Mouse (Mus musculus) T-helper 1 cell (primary cell): ENCODE measurements at regions not wholly inside any gene's neighbourhood (a gene's known extent, or its start where the extent isn't known, plus 50 kb on each side); places are given as distances from the start of the nearest gene placed in this dataset.

Experiments
- in situ Hi-C: fragments of 300-600 bp; cut with MboI, MseI; formaldehyde crosslinking; loops from one replicate; pipeline ENCODE4 v1.15.1; 2025; ENCODE audit warnings: high pct_unique_total_duplicates

DNA sequence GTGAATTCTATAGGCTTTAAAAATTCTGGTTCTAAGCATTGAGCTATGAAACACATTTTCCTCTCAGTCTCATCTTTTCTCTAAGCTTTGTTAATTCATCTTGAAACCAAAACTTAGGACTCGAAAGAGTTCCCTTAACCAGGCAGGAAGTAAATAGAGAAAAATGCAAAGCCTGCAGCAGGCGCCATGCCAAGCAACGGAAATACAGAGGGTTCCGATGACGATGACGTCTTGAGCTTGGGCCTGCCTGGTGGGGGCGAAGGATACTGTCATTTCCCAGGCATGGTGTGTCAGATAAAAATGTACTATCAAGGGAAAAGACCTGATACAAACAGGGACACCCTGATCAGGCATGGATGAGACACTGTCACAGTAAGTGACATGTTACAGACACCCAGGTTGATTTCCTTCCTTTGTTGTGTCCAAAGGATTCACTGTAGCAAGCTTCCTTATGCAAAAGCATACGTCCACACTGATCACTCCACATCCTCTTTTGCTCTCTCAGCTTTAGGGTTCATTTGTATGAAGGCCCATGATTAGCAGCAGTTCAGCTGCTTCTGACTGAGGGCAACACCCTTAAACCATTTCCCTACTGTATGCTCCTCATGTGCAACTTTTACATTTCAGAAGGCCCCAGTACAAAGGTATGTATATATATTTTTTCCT, 135.0 kb downstream of the Cemip2 start:
- in situ Hi-C loops, result no loop called here

GRCm38 (mm10) chr19:21913748-21914611, 135.8 kb downstream of the Cemip2 start:
- in situ Hi-C loops, result no loop called here

DNA sequence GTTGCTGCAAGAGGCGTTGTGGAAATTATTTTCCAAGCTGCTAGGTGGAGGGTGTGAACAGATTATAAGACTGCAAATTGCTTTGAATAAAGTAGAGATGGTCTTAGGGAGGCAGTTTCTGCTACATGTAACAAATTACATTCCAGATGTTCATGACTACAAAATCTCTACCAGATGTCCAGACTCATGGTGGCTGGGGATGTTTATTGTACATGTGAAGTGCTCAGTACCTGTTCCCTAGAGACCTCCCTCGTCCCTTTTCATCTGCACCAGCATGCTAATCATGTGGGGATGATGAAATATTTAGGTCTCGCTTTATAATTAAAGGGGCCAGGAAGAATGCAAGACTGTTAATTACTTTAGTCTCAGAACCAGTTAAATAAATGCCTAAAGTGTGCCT, 136.5 kb downstream of the Cemip2 start:
- in situ Hi-C loops, result no loop called here

GRCm38 (mm10) chr19:21918113-21918512, 140.0 kb downstream of the Cemip2 start:
- in situ Hi-C loops, result no loop called here

GRCm38 (mm10) chr19:21919074-21919473, 140.9 kb downstream of the Cemip2 start:
- in situ Hi-C loops, result no loop called here

- in situ Hi-C loops, result no loop called here
Observed at GRCm38 (mm10) chr19:21940114-21940513, 162.0 kb downstream of the Cemip2 start.

GRCm38 (mm10) chr19:21941720-21942119, 163.6 kb downstream of the Cemip2 start:
- in situ Hi-C loops, result no loop called here

DNA sequence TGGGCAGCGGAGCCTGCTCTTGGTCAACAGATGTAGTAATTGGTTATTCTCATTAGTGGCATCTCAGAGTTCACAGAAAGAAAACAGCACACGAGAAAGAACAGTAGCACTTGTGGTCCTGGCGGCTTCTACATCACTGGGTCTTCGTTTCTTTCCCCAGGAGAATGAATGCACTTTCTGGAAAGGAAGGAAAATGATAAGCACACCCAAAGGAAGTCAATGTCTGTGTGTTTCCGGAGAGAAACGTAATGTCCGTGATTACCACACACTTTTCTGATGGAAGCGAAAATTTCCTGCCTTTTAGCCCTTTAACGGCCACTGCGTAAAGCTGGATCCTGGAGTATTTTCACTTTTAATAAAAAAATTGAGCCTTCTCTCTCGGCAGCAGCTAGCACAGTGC, 164.1 kb downstream of the Cemip2 start:
- in situ Hi-C loops, result no loop called here

GRCm38 (mm10) chr19:21943407-21943806, 165.3 kb downstream of the Cemip2 start:
- in situ Hi-C loops, result no loop called here

DNA sequence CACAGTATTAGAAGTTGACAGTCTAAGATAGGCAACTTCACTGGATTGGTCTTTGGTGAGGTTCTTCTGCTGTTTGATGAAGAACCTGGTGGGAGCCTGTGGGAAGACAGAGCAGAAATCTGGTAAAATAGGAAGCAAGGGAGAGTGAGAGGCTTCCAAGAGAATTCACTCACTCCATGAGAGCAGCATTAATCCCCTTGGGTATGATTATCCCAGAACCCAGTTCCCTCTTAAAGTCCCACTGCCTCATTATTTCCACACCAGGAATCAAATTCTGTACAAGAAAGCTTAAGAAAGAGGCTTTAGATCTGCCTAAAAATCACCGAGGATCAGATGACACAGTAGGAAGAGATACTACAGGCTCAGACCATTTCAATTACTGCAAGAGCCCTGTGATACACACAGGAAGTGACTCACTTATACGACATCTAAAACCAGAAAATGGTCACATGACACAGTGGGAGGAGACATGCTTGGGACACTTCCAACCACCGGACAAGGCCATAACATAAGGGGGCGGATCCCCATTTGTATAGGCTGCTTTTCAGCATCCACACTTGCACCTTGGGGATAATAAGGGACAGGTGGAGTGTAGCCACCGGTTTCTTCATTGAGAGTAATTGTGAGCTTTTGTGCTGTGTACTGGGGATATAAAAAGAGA, 168.2 kb downstream of the Cemip2 start:
- in situ Hi-C loops, result no loop called here

GRCm38 (mm10) chr19:21948030-21948429, 169.9 kb downstream of the Cemip2 start:
- in situ Hi-C loops, result no loop called here

- in situ Hi-C loops, result no loop called here
Observed at GRCm38 (mm10) chr19:21962635-21963034, 176.2 kb upstream of the Trpm3 start.

DNA sequence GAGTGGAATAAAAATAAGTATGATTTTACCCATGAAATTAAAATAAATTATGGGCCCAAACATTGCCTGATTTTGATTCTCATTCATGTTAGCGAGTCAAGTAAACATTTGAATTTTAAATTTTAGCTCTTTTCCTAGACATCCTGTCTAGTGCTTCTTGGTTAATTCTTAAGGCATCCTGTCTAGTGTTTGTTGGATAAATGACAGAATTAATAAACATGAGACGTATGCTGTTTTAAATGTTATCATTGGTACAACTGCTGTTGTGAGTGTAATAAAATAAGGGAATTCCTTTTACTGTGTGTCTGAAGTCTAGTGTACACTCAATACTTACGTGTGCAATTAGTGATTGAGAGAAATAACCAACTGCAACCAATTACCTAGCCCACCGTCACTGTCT, 149.0 kb upstream of the Trpm3 start:
- in situ Hi-C loops, result no loop called here

GRCm38 (mm10) chr19:21990970-21991369, 147.9 kb upstream of the Trpm3 start:
- in situ Hi-C loops, result no loop called here

- in situ Hi-C loops, result no loop called here
Observed at GRCm38 (mm10) chr19:21991413-21991812, 147.4 kb upstream of the Trpm3 start.

- in situ Hi-C loops, result loop anchor here (5.0 kb wide), 1 partner anchor 48 kb away; no protein-coding TSS in a partner anchor
Observed at GRCm38 (mm10) chr19:21999621-22000020, 139.2 kb upstream of the Trpm3 start.

GRCm38 (mm10) chr19:22008053-22008935, 130.6 kb upstream of the Trpm3 start:
- in situ Hi-C loops, result no loop called here

DNA sequence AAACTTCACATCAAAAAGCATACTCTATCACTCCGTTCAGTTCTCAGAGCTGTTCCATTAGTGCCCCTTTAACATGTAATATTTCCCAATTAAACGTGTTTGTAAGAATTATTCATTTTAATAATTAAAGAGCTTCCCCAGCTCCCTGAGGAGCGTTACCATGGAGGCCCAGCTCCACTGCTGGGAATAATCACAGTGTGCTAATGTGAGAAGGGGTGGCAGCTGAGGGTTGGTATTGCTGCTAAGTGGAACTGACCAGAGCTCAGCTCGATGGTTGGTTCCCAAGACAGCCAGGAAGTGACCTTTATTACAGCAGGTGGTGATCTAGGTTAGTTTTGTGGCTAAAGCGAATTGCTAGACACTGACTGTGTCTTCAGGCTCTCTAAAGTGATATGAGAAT, 128.6 kb upstream of the Trpm3 start:
- in situ Hi-C loops, result no loop called here

DNA sequence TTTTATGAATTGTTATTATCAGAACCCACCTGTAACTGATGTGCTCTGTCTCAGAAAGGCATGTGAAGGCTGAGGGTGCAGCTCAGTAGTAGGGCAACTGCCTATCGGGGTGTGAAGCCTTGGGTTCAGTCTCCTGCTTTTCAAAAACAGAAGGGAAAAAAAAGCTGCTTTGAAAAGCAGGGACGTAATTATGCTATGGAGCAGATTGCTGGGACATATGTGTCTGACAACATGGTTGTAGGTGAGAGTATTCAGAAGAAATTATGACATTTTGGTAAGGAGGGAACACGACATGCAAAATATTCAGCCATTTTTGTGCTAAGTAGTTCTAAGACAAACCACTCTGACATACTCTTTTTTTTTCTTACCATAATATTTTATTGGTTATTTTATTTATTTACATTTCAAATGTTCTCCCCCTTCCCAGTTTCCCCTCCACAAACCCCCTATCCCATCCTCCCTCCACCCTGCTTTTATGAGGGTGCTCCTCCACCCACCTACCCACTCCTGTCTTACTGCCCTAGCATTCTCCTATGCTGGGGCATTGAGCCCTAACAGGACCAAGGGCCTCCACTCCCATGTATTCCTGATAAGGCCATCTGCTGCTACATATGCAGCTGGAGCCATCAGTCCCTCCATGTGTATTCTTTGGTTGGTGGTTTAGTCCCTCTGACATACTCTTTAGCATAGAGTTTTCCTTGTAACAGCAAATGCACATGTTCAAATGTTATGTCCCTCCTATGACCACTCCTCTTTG, 122.8 kb upstream of the Trpm3 start:
- in situ Hi-C loops, result no loop called here

DNA sequence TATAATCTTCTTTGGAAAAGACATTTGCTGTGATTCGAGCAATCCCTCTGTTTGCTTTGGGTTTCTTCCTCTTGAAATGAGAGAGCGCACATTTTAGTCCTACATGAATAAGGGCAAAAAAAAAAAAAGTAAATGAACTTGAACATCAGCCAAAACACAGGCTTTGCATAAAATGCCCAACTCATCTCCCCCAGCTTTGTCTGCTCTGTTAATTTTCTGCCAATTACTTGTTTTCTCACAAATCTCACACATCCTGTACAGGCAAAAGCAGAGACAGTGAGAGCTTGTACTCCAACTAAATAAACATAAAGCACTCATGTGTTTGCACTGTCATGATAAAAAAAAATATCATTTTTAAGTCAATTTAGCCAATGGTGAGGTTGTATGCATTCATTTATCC, 121.4 kb upstream of the Trpm3 start:
- in situ Hi-C loops, result no loop called here

GRCm38 (mm10) chr19:22027577-22027976, 111.3 kb upstream of the Trpm3 start:
- in situ Hi-C loops, result no loop called here
